Mouse (Mus musculus) CH12.LX (cell line): ENCODE data around the gene Asb11. TPM values are rescaled to one million over a fixed set of nuclear protein-coding genes. Genes with fewer than 3 reads are reported as not detected.

ENCODE experiments used
- DNase-seq: peaks from one replicate; pipeline ENCODE4 v3.0.0-alpha.2; 2013; ENCODE audit errors: extremely low read depth
- H3K27ac ChIP-seq: 2 replicates; pipeline ENCODE4 v1.5.1; 2012; ENCODE audit warnings: low read depth, mild to moderate bottlenecking, control low read depth, moderate library complexity; ENCODE audit not compliant: insufficient read depth
- H3K27me3 ChIP-seq: replicated peaks from 2 replicates; pipeline ENCODE3; 2012; ENCODE audit warnings: inconsistent platforms
- H3K36me3 ChIP-seq, 2 experiments: replicated peaks in 1 of 2; 2 replicates each; pipeline versions ENCODE3 to v1.6.1; 2012; ENCODE audit warnings: inconsistent platforms in 1 of 2, low read length in 1 of 2, mild to moderate bottlenecking in 1 of 2, mixed read lengths in 1 of 2, moderate library complexity in 1 of 2; ENCODE audit not compliant: control insufficient read depth in 1 of 2, insufficient read depth in 1 of 2
- H3K4me1 ChIP-seq, 2 experiments: 2 replicates each; pipeline ENCODE4 v1.6.1; 2012; ENCODE audit warnings: inconsistent platforms in 1 of 2, moderate library complexity in 1 of 2; ENCODE audit not compliant: insufficient read depth in 2 of 2, control insufficient read depth in 1 of 2
- H3K4me2 ChIP-seq: 2 replicates; pipeline ENCODE4 v1.6.1; 2012; ENCODE audit warnings: low read depth, mild to moderate bottlenecking, control low read depth; ENCODE audit not compliant: poor library complexity, insufficient read depth, severe bottlenecking
- H3K4me3 ChIP-seq, 3 experiments: fragments of 150-350 bp in 1 of 3; sonication (generic) in 1 of 3; replicated peaks in 1 of 3; 2 replicates each; pipeline versions ENCODE3 to v1.5.1; 2011 to 2012; ENCODE audit warnings: low read depth in 2 of 3, low read length in 2 of 3, mild to moderate bottlenecking in 2 of 3, moderate library complexity in 2 of 3, control low read depth in 1 of 3, improper control_type of control experiment in 1 of 3, inconsistent platforms in 1 of 3, mixed read lengths in 1 of 3; ENCODE audit not compliant: poor library complexity in 1 of 3
- H3K79me2 ChIP-seq: replicated peaks from 2 replicates; pipeline ENCODE4 v1.6.1; 2012; ENCODE audit warnings: mild to moderate bottlenecking, moderate library complexity; ENCODE audit not compliant: control insufficient read depth, poor library complexity, insufficient read depth, severe bottlenecking; ENCODE audit errors: extremely low read depth
- H3K9ac ChIP-seq: 2 replicates; pipeline ENCODE4 v1.6.1; 2012; ENCODE audit warnings: low read depth, mild to moderate bottlenecking, control low read depth, moderate library complexity; ENCODE audit not compliant: insufficient read depth
- H3K9me3 ChIP-seq: replicated peaks from 2 replicates; pipeline ENCODE3; 2012; ENCODE audit warnings: low read length, inconsistent platforms, mixed read lengths
- BHLHE40 ChIP-seq: IDR thresholded peaks from 2 replicates; pipeline ENCODE4 v1.6.1; 2011; ENCODE audit warnings: mild to moderate bottlenecking, low read depth, low read length, improper control_type of control experiment
- CHD1 ChIP-seq: IDR thresholded peaks from 2 replicates; pipeline ENCODE4 v1.6.1; 2012; ENCODE audit warnings: low read depth, low read length, improper control_type of control experiment, inconsistent platforms
- CHD2 ChIP-seq: IDR thresholded peaks from 2 replicates; pipeline ENCODE4 v1.6.1; 2011; ENCODE audit warnings: low read length, improper control_type of control experiment
- HCFC1 ChIP-seq: IDR thresholded peaks from 2 replicates; pipeline ENCODE4 v1.6.1; 2012; ENCODE audit warnings: low read depth, mild to moderate bottlenecking, inconsistent platforms, low read length, improper control_type of control experiment
- JUND ChIP-seq: conservative IDR thresholded peaks from 2 replicates; pipeline ENCODE4 v1.6.1; 2011; ENCODE audit warnings: low read depth, low read length, improper control_type of control experiment
- MAX ChIP-seq: IDR thresholded peaks from 2 replicates; pipeline ENCODE4 v1.6.1; 2011; ENCODE audit warnings: low read length, improper control_type of control experiment
- NELFE ChIP-seq: IDR thresholded peaks from 2 replicates; pipeline ENCODE4 v1.6.1; 2011; ENCODE audit warnings: low read depth, low read length, improper control_type of control experiment
- RAD21 ChIP-seq: IDR thresholded peaks from 2 replicates; pipeline ENCODE4 v1.6.1; 2011; ENCODE audit warnings: low read depth, mild to moderate bottlenecking, low read length, improper control_type of control experiment, moderate library complexity
- SIN3A ChIP-seq: IDR thresholded peaks from 2 replicates; pipeline ENCODE4 v1.6.1; 2012; ENCODE audit warnings: low read length, improper control_type of control experiment, inconsistent platforms
- TBP ChIP-seq: conservative IDR thresholded peaks from 2 replicates; pipeline ENCODE4 v1.6.1; 2011; ENCODE audit warnings: low read depth, low read length, improper control_type of control experiment
- TCF12 ChIP-seq: IDR thresholded peaks from 2 replicates; pipeline ENCODE4 v1.6.1; 2014; ENCODE audit warnings: low read depth, mild to moderate bottlenecking, inconsistent platforms, low read length, improper control_type of control experiment
- USF1 ChIP-seq: IDR thresholded peaks from 2 replicates; pipeline ENCODE4 v1.6.1; 2014; ENCODE audit warnings: low read depth, mild to moderate bottlenecking, inconsistent platforms, low read length, improper control_type of control experiment
- USF2 ChIP-seq: conservative IDR thresholded peaks from 2 replicates; pipeline ENCODE4 v1.6.1; 2011; ENCODE audit warnings: low read depth, low read length, improper control_type of control experiment
- ZC3H11A ChIP-seq: IDR thresholded peaks from 2 replicates; pipeline ENCODE4 v1.6.1; 2012; ENCODE audit warnings: low read depth, mild to moderate bottlenecking, inconsistent platforms, low read length, improper control_type of control experiment
- ZMIZ1 ChIP-seq: IDR thresholded peaks from 2 replicates; pipeline ENCODE4 v1.6.1; 2012; ENCODE audit warnings: low read depth, mild to moderate bottlenecking, inconsistent platforms, low read length, improper control_type of control experiment
- dilution Hi-C: fragments of 300-500 bp; cut with MboI; formaldehyde crosslinking; loops from 2 replicates; pipeline ENCODE4 v1.14.3; 2020; ENCODE audit warnings: low sequenced_read_pairs; ENCODE audit not compliant: extremely low pct_unique_long_range_greater_than_20kb, extremely low pct_ligation_motif_present
- in situ Hi-C: fragments of 300-500 bp; cut with MboI; formaldehyde crosslinking; loops from 3 replicates; pipeline ENCODE4 v1.14.3; 2019; ENCODE audit warnings: low sequenced_read_pairs, low pct_ligation_motif_present, low pct_unique_long_range_greater_than_20kb, mixed read lengths
- polyA plus RNA-seq: library from polyadenylated mRNA; unstranded; fragments of >175 nt; gene quantifications from 2 replicates; pipeline ENCODE4 v1.2.1, GENCODE M21; 2012; ENCODE audit warnings: low read depth; ENCODE audit not compliant: insufficient read length
- total RNA-seq, 2 experiments: library from RNA; depleted of rRNA; stranded (reverse); fragments of 300-350 nt in 1 of 2; fragments of >200 nt in 1 of 2; gene quantifications; 2 replicates each; pipeline ENCODE4 v1.2.3; 2012 to 2014

Asb11 gene
- total and polyA plus RNA-seq, 3 experiments: not detected

DNA sequence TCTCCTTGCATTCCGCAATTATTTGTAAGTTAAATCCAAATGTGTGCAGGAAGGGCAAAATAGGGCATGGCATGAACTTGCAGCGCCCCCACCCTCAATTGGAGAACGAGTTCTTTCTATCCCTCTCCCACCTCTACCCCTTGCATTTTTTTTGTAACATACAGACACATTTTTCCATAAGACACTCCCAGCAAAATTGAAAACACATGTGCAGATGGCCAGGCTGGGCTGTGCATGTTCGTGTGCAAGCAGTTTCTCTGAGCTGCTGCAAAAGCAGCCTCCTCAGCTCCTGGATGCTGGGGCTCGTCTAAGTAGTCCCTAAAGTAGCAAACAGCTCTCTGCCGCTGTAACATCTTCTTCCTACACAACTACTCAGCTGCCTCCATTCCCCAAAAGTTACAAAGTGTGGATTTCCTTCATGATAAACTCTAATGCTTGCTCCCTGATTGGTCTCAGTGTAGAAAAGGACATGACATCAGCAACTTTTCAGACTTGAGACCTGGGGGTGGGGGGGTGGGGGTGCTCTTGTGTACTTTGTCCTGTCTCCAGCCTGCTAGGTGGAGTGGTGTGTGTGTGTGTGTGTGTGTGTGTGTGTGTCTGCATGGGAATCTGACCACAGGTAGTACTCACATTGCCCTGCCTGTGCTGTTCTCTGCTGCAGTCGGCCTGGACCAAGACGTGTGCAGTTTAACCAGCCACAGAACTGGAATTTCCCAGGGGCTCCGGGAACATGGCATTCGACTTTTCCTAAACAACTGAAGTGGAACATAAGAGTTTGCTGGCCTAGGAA is 69.1 kb downstream of the Asb11 start, which contains the start of gene Asb9:
TSS of gene Asb9 (plus strand) at position 619 of the 790 bp plus-strand sequence.
- no peaks in the 10 kb centered on the region for H3K4me1 ChIP-seq
- H3K9me3 ChIP-seq: no peaks in the 10 kb centered on the region
- H3K79me2 ChIP-seq: no peaks in the 10 kb centered on the region
- no peak for DNase-seq
- H3K36me3 ChIP-seq: no peaks in the 10 kb centered on the region
- no peaks in the 10 kb centered on the region for H3K27me3 ChIP-seq
- dilution Hi-C loops (no loop called here), in situ Hi-C loops (no loop called here)
- no peak within 1 kb of the TSS for H3K9ac ChIP-seq
- H3K4me3 ChIP-seq: no peak within 1 kb of the TSS
- H3K4me2 ChIP-seq: no peak within 1 kb of the TSS
- H3K27ac ChIP-seq: no peak within 1 kb of the TSS
- no peak for TF ChIP-seq RAD21
- no peak for TF ChIP-seq CHD1
- no peak for TF ChIP-seq SIN3A
- no peak for TF ChIP-seq BHLHE40
- no peak for TF ChIP-seq ZMIZ1
- TF ChIP-seq HCFC1: no peak
- no peak for TF ChIP-seq MAX

DNA sequence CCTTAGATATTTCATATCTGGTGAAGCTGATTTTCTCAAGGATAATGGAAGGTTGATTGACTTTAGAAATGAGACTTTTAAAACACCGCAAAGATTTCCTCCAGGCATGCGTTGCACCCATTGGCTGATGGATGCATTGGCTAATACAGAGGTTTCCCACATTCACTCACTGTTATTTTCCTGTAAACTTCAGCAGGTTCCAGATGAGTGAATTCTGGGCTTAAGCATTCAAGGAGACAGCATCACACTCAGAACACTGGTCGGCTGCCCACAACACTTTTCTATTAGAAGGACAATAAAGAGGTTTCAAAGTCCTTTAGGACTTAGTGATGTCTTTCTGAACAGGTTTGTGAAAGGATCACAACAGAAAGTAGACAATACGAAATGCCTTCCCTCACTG is 70.3 kb downstream of the Asb11 start:
- dilution Hi-C loops: no loop called here
- no peak for DNase-seq
- H3K4me2 ChIP-seq: no peak overlapping the region
- in situ Hi-C loops: no loop called here
- H3K4me1 ChIP-seq: no peaks in the 10 kb centered on the region
- no peak for TF ChIP-seq TBP
- no peak for TF ChIP-seq JUND
- no peak for TF ChIP-seq TCF12
- TF ChIP-seq NELFE: no peak
- no peak for TF ChIP-seq MAX
- TF ChIP-seq RAD21: no peak
- no peak for TF ChIP-seq USF1
- no peak for TF ChIP-seq CHD2
- TF ChIP-seq USF2: no peak
- TF ChIP-seq ZC3H11A: no peak
- no peak overlapping the region for H3K4me3 ChIP-seq
- H3K27me3 ChIP-seq: no peaks in the 10 kb centered on the region
- no peak overlapping the region for H3K27ac ChIP-seq
- H3K36me3 ChIP-seq: no peaks in the 10 kb centered on the region
- H3K9ac ChIP-seq: no peak overlapping the region
- H3K79me2 ChIP-seq: no peaks in the 10 kb centered on the region
- H3K9me3 ChIP-seq: no peaks in the 10 kb centered on the region
